Mouse (Mus musculus) lung, adult 2 months (tissue): ENCODE results near the gene Ebf1.

Source experiments
- CTCF ChIP-seq: fragments of 200-500 bp; IDR thresholded peaks from 2 replicates; pipeline ENCODE4 v1.5.1; 2011; ENCODE audit warnings: mild to moderate bottlenecking, low read length, control low read depth; ENCODE audit not compliant: insufficient read depth
- POLR2A ChIP-seq: fragments of 200-500 bp; IDR thresholded peaks from 2 replicates; pipeline ENCODE4 v1.6.1; 2011; ENCODE audit warnings: low read depth, mild to moderate bottlenecking, control low read depth, low read length, borderline replicate concordance; ENCODE audit errors: extremely low read depth

DNA sequence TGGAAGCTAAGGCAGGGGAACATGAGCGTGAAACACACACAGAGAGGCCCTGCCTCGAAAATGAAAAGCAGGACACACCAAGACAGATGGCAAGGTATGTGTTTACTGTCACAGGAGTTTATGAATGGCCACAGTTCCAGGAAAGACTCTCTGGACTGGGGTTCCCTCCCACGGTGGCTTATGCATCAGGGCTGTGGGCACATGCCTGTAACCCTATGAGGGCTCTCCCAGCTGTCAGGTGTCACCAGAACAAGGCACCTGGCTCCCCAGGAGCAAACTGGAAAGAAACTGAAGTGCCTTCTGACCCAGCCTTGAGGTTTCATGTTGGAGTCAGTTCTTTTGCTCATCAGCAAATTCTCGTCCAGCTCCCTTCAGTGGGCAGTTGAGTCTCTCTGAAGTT, 141.7 kb downstream of the Ebf1 start:
- TF ChIP-seq CTCF (no peak), POLR2A (no peak)
